Mouse (Mus musculus): Measurements from ENCODE around the gene Ipcef1.

Gene Ipcef1

DNA sequence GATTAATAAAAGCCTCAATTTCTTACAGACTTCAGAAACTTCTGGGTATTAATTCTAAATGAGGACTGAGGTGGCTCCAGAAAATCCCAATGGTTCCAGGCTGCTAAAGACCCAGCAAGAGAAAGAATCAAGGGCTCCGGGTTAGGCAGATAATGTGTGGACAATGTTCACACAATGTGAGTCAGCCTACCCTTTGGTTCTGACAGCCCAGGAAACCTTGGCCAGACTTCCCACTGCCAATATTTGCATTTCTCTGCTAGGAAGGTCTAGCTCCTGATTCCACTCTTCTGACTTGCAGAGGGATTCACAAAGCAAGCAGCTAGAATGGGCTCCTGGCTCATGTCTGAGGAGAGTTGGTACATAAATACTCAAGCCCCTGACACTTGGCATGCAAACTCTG, 83.9 kb downstream of the Ipcef1 start:
- no peak for DNase-seq (ENCODE audit: low read depth, low spot score)

- DNase-seq (ENCODE audit: low read depth, low spot score), result no peak
Measured at GRCm38 (mm10) chr10:6967588-6968242, 84.6 kb downstream of the Ipcef1 start.

DNA sequence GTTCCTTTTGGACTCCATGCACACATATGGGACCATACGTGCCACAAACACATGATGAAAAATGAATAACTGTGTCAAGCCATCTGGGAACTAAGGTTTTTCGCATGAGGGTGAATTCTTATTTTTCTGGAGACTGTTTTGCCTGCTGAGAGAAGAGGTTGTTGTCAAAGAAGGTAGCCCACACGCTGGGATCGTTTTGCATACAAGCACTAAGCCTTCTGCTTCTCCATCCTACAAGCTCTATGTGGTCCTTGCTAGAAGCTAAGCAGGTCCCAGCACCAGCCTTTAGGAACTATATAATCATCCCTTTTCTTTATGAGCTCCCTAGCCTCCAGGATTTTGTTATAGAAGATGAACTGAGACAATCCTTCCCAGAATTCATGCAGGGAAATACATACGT, 93.5 kb downstream of the Ipcef1 start:
- DNase-seq (ENCODE audit: low read depth, low spot score), result no peak

DNA sequence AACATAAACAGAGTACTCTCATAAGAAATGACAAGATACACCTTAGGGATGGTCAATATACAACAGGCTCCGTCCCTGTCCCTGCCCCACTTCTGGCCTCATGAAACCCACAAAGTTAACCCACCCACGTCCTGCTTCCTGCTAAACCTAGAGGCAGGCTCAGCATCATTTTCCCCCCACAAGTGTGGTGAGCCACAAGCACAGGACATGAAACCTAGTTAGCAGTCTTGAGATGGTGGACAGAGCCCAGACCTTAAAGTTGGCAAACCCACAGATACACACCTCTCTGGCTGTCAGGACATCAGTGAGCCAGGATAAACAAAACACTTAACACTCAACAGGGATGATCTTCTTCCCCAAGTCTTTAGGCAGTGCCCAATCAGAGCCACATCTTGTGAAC, 95.9 kb downstream of the Ipcef1 start:
- no peak for DNase-seq (ENCODE audit: low read depth, low spot score)

- DNase-seq (ENCODE audit: low read depth, low spot score), result no peak
Measured at GRCm38 (mm10) chr10:6954533-6954932, 97.7 kb downstream of the Ipcef1 start.

GRCm38 (mm10) chr10:6953115-6953514, 99.2 kb downstream of the Ipcef1 start:
- no peak for DNase-seq (ENCODE audit: low read depth, low spot score)

DNA sequence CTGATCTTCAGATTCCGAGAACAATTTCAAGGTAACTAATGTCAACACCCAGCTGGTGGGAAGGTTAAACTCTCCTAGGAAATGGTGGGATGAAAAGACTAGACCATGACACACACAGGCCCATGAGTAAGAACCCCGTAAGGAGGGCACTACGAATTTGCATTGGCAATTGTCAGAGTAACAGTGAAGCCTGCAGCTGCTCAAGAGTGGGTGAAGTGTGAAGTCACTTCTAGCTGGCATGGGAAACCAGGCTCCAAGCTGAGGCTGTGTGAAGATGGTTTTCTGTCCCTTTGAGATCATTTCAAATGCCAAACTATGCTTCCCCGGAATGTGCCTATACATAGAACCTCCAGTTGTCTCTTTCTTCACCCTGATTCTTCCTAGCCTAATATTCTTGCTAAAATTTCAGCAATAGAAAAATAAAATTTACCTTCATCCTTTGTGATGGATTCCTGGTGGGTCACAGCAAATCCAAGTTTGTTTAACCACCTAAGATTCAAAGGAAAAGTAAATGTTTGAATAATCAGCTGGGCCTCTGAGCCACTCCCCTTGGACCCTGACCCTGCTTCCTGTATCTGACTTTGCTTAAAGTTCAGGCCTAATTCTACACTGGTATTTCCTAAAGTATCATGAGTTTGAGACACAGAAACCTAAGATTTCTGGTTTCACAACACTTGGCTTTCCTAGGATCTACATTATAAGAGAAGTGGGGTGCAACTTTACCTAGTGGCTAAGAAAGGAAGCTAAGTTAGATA, 115.4 kb downstream of the Ipcef1 start:
- peak; percentile 90 for DNase-seq (ENCODE audit: low read depth, low spot score)

- DNase-seq (ENCODE audit: low read depth, low spot score), result no peak
Measured at GRCm38 (mm10) chr10:6934776-6935175, 117.5 kb downstream of the Ipcef1 start.

DNA sequence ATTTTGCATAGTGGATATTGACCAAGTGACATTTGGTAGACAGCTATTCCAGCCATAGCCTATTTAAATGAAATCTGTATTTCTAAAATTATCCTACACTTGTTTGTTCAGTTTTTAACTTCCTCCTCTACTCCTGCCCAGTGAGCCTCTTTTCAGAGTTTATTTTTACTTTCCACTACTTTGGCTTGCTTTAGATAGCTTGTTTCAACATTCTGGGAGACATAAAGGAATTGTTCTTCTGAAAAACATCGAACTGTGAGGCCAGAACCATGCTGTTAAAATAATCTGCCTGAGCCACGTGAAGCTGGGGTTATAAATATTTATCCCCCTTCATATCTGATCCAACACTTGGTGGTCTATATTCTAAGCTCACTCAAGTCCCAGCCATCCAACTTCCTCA, 121.4 kb downstream of the Ipcef1 start:
- DNase-seq (ENCODE audit: low read depth, low spot score), result peak; percentile 58

- peak; percentile 60 for DNase-seq (ENCODE audit: low read depth, low spot score)
Measured at GRCm38 (mm10) chr10:6930398-6930797, 121.9 kb downstream of the Ipcef1 start.

- DNase-seq (ENCODE audit: low read depth, low spot score), result no peak
Measured at GRCm38 (mm10) chr10:6928905-6929304, 123.4 kb downstream of the Ipcef1 start.

DNA sequence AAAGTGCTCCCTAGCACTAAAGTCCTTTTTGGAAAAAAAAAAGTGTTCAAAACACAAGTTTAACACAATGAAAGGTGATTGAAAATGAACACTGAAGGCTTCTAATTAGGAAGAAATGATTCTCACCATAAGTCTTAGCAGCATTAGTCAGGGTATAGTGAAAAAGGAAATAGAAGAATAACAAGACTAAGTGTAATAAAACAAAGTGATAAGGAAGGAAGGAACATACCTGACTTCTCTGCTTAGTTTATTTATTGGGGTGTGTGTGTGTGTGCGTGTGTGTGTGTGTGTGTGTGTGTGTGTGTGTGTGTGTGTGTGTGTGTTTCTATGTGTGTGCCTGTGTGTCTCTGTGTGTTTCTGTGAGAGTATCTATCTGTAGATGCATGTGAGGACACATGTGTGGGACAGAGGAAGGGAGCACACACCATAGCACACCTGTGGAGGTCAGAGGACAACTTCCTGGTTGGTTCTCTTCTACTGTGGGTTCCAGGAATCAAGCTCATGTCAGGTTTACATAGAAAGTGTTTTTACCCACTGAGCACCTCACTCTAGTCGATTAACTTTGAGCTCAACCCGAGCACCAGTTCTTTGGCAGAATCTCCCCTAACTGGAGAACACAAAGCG, 124.6 kb downstream of the Ipcef1 start:
- DNase-seq (ENCODE audit: low read depth, low spot score), result no peak

DNA sequence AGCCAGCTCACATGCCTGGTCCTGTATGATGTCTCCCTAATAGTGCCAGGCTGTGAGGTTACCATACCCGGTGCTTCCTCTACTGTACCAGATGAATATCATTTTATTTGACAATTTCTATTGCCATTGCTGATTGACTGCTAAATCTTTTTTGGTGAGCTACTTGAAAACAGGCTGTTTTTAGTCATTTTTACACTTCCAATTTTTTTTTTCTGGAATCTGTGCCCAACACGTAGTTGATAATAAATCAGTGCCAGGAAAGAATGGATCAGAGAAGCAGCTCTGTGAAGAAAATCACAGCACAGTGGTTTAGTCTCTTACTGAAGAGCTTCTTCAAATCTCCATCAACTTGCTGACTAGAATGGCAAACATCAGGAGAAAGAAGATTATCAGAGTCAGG, 125.6 kb downstream of the Ipcef1 start:
- DNase-seq (ENCODE audit: low read depth, low spot score), result peak; percentile 69

GRCm38 (mm10) chr10:6916545-6917257, 135.6 kb downstream of the Ipcef1 start:
- peak; percentile 97 for DNase-seq (ENCODE audit: low read depth, low spot score)

- DNase-seq (ENCODE audit: low read depth, low spot score), result no peak
Measured at GRCm38 (mm10) chr10:6915991-6916390, 136.3 kb downstream of the Ipcef1 start.

DNA sequence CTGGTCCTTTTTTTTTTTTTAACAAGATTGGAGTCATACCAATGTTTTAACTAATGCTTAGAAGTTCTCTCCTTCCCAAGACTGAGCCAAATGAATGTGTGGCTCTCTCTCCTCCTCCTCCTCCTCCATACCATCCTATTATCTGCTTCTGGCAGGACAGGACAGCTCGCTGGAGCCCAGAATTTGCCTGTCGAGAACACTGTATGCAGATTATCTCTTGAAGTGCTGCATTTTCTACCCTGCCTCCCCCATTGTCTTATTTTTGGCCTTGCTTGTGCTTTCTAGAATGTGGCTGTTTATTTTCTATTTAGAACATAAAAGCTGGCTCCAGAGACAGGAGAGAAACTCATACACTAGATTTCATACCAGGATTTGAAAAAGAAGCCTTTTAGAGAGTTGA, 142.5 kb downstream of the Ipcef1 start:
- peak; percentile 77 for DNase-seq (ENCODE audit: low read depth, low spot score)

GRCm38 (mm10) chr10:6901819-6902393, 150.4 kb downstream of the Ipcef1 start:
- DNase-seq (ENCODE audit: low read depth, low spot score), result no peak

GRCm38 (mm10) chr10:6900126-6900525, 152.2 kb downstream of the Ipcef1 start:
- DNase-seq (ENCODE audit: low read depth, low spot score), result peak; percentile 65

- no peak for DNase-seq (ENCODE audit: low read depth, low spot score)
Measured at GRCm38 (mm10) chr10:6896659-6897303, 155.5 kb downstream of the Ipcef1 start.

- peak; percentile 73 for DNase-seq (ENCODE audit: low read depth, low spot score)
Measured at GRCm38 (mm10) chr10:6895796-6896195, 156.5 kb downstream of the Ipcef1 start.

DNA sequence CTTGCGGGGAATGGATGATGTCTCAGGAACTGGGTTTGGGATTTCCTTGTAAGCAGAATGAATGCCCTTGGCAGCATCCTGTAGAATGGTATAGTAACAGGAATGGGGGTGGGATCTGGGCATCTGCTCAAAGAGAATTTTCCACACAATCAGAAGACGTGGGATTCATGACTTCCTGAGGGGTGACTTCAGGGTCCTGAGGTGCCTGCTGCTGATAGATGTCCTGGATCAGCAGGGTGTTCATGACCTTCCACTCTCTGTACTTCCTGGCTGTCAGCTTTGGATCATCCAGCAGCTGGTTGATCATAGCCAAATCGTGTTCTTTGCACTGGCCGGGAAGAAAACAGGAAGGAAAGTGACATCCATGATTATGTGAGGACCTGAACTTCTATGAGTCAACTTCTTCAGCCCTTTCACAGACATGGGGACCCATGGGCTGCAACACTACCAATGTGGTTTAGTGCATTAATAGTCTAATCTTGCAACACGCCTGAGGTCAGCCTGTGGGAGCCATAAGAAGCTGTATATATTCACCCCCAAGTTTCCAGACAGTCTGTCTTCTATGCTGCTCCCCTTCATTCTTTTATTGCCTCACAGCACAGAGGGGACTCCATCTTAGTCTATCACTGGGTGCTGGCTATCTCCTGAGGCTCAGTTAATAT, 161.8 kb downstream of the Ipcef1 start:
- no peak for DNase-seq (ENCODE audit: low read depth, low spot score)

Data from telencephalon, adult 2 months (tissue).